Mouse (Mus musculus) megakaryocyte, embryonic 14.5 days (primary cell): Measurements from ENCODE around the gene Prkd2.

Experiments
- FLI1 ChIP-seq: IDR thresholded peaks from 2 replicates; pipeline ENCODE4 v1.6.1; 2012; ENCODE audit warnings: low read length, inconsistent platforms, mixed read lengths
- GATA1 ChIP-seq: IDR thresholded peaks from 3 replicates; pipeline ENCODE4 v1.6.1; 2012; ENCODE audit warnings: mixed read lengths, low read length, inconsistent platforms, borderline replicate concordance

- TF ChIP-seq GATA1, result no peak
- no peak for TF ChIP-seq FLI1
Observed at GRCm38 (mm10) chr7:16810920-16811648, 31.6 kb upstream of the Prkd2 start.
